In the genomic region with DNA sequence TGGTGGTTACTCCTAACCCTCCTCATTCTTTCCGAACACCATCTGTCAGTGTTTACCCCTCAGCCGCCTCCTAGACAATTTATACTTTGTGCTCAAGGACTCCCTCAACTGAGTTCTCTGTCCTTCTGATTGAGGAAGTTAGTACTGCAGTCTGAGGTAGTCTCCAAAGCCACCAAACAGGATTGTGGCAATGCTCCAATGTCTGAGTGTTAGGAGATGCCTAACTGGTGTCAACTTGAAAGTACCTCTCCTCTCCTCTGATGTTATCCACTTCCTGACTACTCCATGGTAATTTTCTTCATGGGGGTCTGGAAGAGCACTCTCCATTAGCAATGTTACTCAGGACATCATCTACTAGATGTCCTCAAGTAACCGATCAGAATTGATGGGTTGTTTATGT, we compare ENCODE assay signal across 19 mouse cellular contexts. TPM values are rescaled to one million over a fixed set of nuclear protein-coding genes. Genes with fewer than 3 reads are reported as not detected.
"Had no signal": no experiment of that assay in that cellular context is flagged by ENCODE, and none has a peak within 500 bp of the region (broad histone marks: within the 10 kb centered on the region; RNA-seq: fewer than 3 reads in every experiment).

No protein-coding gene starts in this region.

- H3K4me1 ChIP-seq: liver, embryonic 13.5 days; midbrain, embryonic 12.5 days; midbrain, embryonic 15.5 days; neural tube, embryonic 12.5 days; neural tube, embryonic 15.5 days had no signal

- H3K9ac ChIP-seq: liver, embryonic 13.5 days; midbrain, embryonic 12.5 days; midbrain, embryonic 15.5 days; neural tube, embryonic 12.5 days; neural tube, embryonic 15.5 days had no signal

- ATAC-seq: inflammation-experienced regulatory T-cells, adult 6 months; intestine, embryonic 16.5 days; midbrain, embryonic 15.5 days had no signal

- DNase-seq: kidney, adult 2 months; kidney, postnatal 25 days; layer of hippocampus, adult 9-11 months; liver, embryonic 13.5 days; right cerebral cortex, adult 18-20 months; right cerebral cortex, postnatal 14 days; right cerebral cortex, postnatal 4 days; thymus, postnatal 25 days had no signal

- H3K36me3 ChIP-seq: liver, embryonic 13.5 days; midbrain, embryonic 12.5 days; midbrain, embryonic 15.5 days; neural tube, embryonic 12.5 days; neural tube, embryonic 15.5 days had no signal

- H3K4me2 ChIP-seq: liver, embryonic 13.5 days; midbrain, embryonic 12.5 days; midbrain, embryonic 15.5 days; neural tube, embryonic 12.5 days; neural tube, embryonic 15.5 days had no signal

- H3K27ac ChIP-seq: kidney, postnatal 0 days; layer of hippocampus, adult 2 months; liver, embryonic 13.5 days; macrophage; midbrain, embryonic 12.5 days; midbrain, embryonic 15.5 days; neural tube, embryonic 12.5 days; neural tube, embryonic 15.5 days; stomach, postnatal 0 days had no signal

- H3K27me3 ChIP-seq: liver, embryonic 13.5 days; midbrain, embryonic 12.5 days; midbrain, embryonic 15.5 days; neural tube, embryonic 12.5 days; neural tube, embryonic 15.5 days had no signal

- H3K4me3 ChIP-seq: layer of hippocampus, adult 2 months; liver, embryonic 13.5 days; midbrain, embryonic 12.5 days; midbrain, embryonic 15.5 days; neural tube, embryonic 12.5 days; neural tube, embryonic 15.5 days had no signal

- H3K9me3 ChIP-seq: liver, embryonic 13.5 days; midbrain, embryonic 12.5 days; midbrain, embryonic 15.5 days; neural tube, embryonic 12.5 days; neural tube, embryonic 15.5 days had no signal

RNA-seq across cellular contexts. Expression of a gene that starts 54.9 kb away (rescaled TPM):
- total RNA-seq: liver, adult 2 months had no signal
